ENCODE assay signal across 8 mouse cellular contexts in genomic region chr4:133424100-133424499, GRCm38 (mm10). TPM values are rescaled to one million over a fixed set of nuclear protein-coding genes. Genes with fewer than 3 reads are reported as not detected.
A peak's percentile ranks its signal among the peaks of the same experiment; 100 is the strongest.
DNase-seq lines count a peak whose midpoint lies in the region; ATAC-seq and TF ChIP-seq lines count a peak whose summit lies in the region.

No protein-coding gene starts in this region.

- peak; percentile 58 for DNase-seq in CD4-positive helper T cell, adult 2 months (ENCODE audit: low read depth, low spot score)
- peak; percentile 65 to 88 for DNase-seq in adrenal gland, adult (ENCODE audit: inconsistent age in 2 of 2, low spot score in 1 of 2)
- DNase-seq in embryo, embryonic 11.5 days (ENCODE audit: low read depth, low spot score): peak; percentile 53
- DNase-seq in heart, adult 8-10 months (ENCODE audit: low spot score): peak; percentile 78
- peak; percentile 42 for DNase-seq in liver, adult 2 months (ENCODE audit: extremely low read depth, low read depth, low spot score)
- DNase-seq in neural tube, embryonic 11.5 days (ENCODE audit: low spot score): peak; percentile 80
- peak; percentile 67 for DNase-seq in thymus, postnatal 0 days (ENCODE audit: low spot score)

- no peak overlapping the region for H3K4me3 ChIP-seq in kidney, embryonic 14.5 days (ENCODE audit: low read length)
- no peak overlapping the region for H3K4me3 ChIP-seq in liver, adult 2 months (ENCODE audit: insufficient read depth, low read depth, low read length)
- H3K4me3 ChIP-seq in neural tube, embryonic 11.5 days (ENCODE audit: low read depth, low read length): no peak overlapping the region

- H3K9ac ChIP-seq in kidney, embryonic 14.5 days (ENCODE audit: low read depth, low read length): no peak overlapping the region
- no peak overlapping the region for H3K9ac ChIP-seq in liver, adult 2 months (ENCODE audit: low read depth, low read length)
- H3K9ac ChIP-seq in neural tube, embryonic 11.5 days (ENCODE audit: low read length): no peak overlapping the region

- ATAC-seq in kidney, embryonic 14.5 days (ENCODE audit: low FRiP score, low TSS enrichment): peak; percentile 58; the same call in 1 of the 2 replicates
- ATAC-seq in neural tube, embryonic 11.5 days (ENCODE audit: insufficient read depth, low FRiP score, low TSS enrichment): 0 out of 2 replicates have a peak, but pooled peaks have one; percentile 48

- TF ChIP-seq POLR2A in liver, adult 2 months (IDR thresholded peaks at IDR 0.05; ENCODE audit: extremely low read depth, insufficient read depth, low read length): no peak

- H3K4me1 ChIP-seq in kidney, embryonic 14.5 days (ENCODE audit: control insufficient read depth, insufficient read depth, low read length): no peaks in the 10 kb centered on the region
- no peaks in the 10 kb centered on the region for H3K4me1 ChIP-seq in liver, adult 2 months (ENCODE audit: control insufficient read depth, insufficient read depth, low read length)
- no peaks in the 10 kb centered on the region for H3K4me1 ChIP-seq in neural tube, embryonic 11.5 days (ENCODE audit: control insufficient read depth, insufficient read depth, low read length)

- no peaks in the 10 kb centered on the region for H3K79me2 ChIP-seq in liver, adult 2 months (ENCODE audit: control insufficient read depth, insufficient read depth, low read length)

- no peaks in the 10 kb centered on the region for H3K27me3 ChIP-seq in kidney, embryonic 14.5 days (ENCODE audit: control insufficient read depth, insufficient read depth, low read length)
- no peaks in the 10 kb centered on the region for H3K27me3 ChIP-seq in liver, adult 2 months (ENCODE audit: control insufficient read depth, insufficient read depth, low read length)
- no peaks in the 10 kb centered on the region for H3K27me3 ChIP-seq in neural tube, embryonic 11.5 days (ENCODE audit: control insufficient read depth, insufficient read depth, low read length)

- no peak overlapping the region for H3K4me2 ChIP-seq in kidney, embryonic 14.5 days (replicated peaks; ENCODE audit: low read depth, low read length)
- H3K4me2 ChIP-seq in neural tube, embryonic 11.5 days (ENCODE audit: low read depth): no peak overlapping the region

- H3K36me3 ChIP-seq in kidney, embryonic 14.5 days (ENCODE audit: control insufficient read depth, insufficient read depth, low read length): peaks cover 33% of the 10 kb centered on the region
- H3K36me3 ChIP-seq in liver, adult 2 months (ENCODE audit: control insufficient read depth, insufficient read depth, low read length): no peaks in the 10 kb centered on the region
- H3K36me3 ChIP-seq in neural tube, embryonic 11.5 days (ENCODE audit: control insufficient read depth, insufficient read depth, low read length): peaks cover 5% of the 10 kb centered on the region

- WGBS in kidney, embryonic 14.5 days: 37% methylated on average over 4 of the region's 4 CpGs
- WGBS in liver, adult 2 months: 60% methylated on average over 4 of the region's 4 CpGs
- 42% methylated on average over 4 of the region's 4 CpGs for WGBS in neural tube, embryonic 11.5 days

- peak; percentile 70 for TF ChIP-seq CTCF in liver, adult 2 months (IDR thresholded peaks at IDR 0.05; ENCODE audit: low read depth, low read length)

- no peaks in the 10 kb centered on the region for H3K9me3 ChIP-seq in kidney, embryonic 14.5 days (ENCODE audit: control insufficient read depth, low read length)
- no peaks in the 10 kb centered on the region for H3K9me3 ChIP-seq in neural tube, embryonic 11.5 days (ENCODE audit: control insufficient read depth, low read length)

- no peak overlapping the region for H3K27ac ChIP-seq in kidney, embryonic 14.5 days (ENCODE audit: low read depth, low read length)
- no peak overlapping the region for H3K27ac ChIP-seq in liver, adult 2 months (replicated peaks; ENCODE audit: insufficient read depth, low read depth, low read length)
- H3K27ac ChIP-seq in neural tube, embryonic 11.5 days (ENCODE audit: low read depth, low read length): no peak overlapping the region

RNA-seq across cellular contexts. Expression of gene Slc9a1, which starts 54.6 kb away (rescaled TPM):
- total RNA-seq in heart, adult 8-10 months (2022): 10 to 100 TPM; 16.0 to 21.9 (median 16.5) TPM
- polyA plus RNA-seq in kidney, embryonic 14.5 days (2014; fragmentation: Nextera tagmentation; extraction: Ambion mirVana): 5.6 and 7.6 TPM in 2 replicates
- total RNA-seq in liver, adult 2 months (2014; rRNA removed): 1.5 and 2.9 TPM in 2 replicates
- polyA plus RNA-seq in liver, adult 2 months (2012; rRNA removed): 5.6 and 9.2 TPM in 2 replicates
- polyA plus RNA-seq in neural tube, embryonic 11.5 days (2014; fragmentation: Nextera tagmentation; extraction: Ambion mirVana): 6.9 TPM in 2 replicates
- polyA plus RNA-seq in thymus, postnatal 0 days (2015; fragmentation: Nextera tagmentation; extraction: Ambion mirVana): 5.2 and 6.2 TPM in 2 replicates

RNA-seq across cellular contexts. Expression of gene Tent5b, which starts 55.8 kb away (rescaled TPM):
- 1 to 10 TPM; 1.3 to 3.0 (median 1.6) TPM for total RNA-seq in heart, adult 8-10 months (2022)
- 0.35 and 0.94 TPM in 2 replicates for polyA plus RNA-seq in kidney, embryonic 14.5 days (2014; fragmentation: Nextera tagmentation; extraction: Ambion mirVana)
- 0.07 and 0.09 TPM in 2 replicates for total RNA-seq in liver, adult 2 months (2014; rRNA removed)
- polyA plus RNA-seq in liver, adult 2 months (2012; rRNA removed): 0.06 and 0.16 TPM in 2 replicates
- 0.20 and 0.38 TPM in 2 replicates for polyA plus RNA-seq in neural tube, embryonic 11.5 days (2014; fragmentation: Nextera tagmentation; extraction: Ambion mirVana)
- 0.38 and 0.40 TPM in 2 replicates for polyA plus RNA-seq in thymus, postnatal 0 days (2015; fragmentation: Nextera tagmentation; extraction: Ambion mirVana)
